Mouse (Mus musculus) heart, embryonic 12.5 days (tissue): Measurements from ENCODE around the gene Dync1i2. TPM values are rescaled to one million over a fixed set of nuclear protein-coding genes. Genes with fewer than 3 reads are reported as not detected.

ENCODE experiments used
- ATAC-seq: fragments of 200-750 bp; cut with Nextera tagmentation; 2 replicates; pipeline ENCODE4 v1.8.0; 2017; ENCODE audit warnings: moderate TSS enrichment, moderate library complexity; ENCODE audit not compliant: insufficient number of reproducible peaks, low FRiP score
- H3K27ac ChIP-seq: fragments of 300-500 bp; sonication (generic); 2 replicates; pipeline ENCODE4 v1.5.1; 2016; ENCODE audit warnings: mild to moderate bottlenecking, moderate library complexity; ENCODE audit not compliant: poor library complexity, severe bottlenecking
- H3K27me3 ChIP-seq: fragments of 300-500 bp; sonication (generic); replicated peaks from 2 replicates; pipeline ENCODE4 v1.6.1; 2016; ENCODE audit warnings: mild to moderate bottlenecking, moderate library complexity
- H3K36me3 ChIP-seq: fragments of 300-500 bp; sonication (generic); 2 replicates; pipeline ENCODE4 v1.6.1; 2016; ENCODE audit warnings: mild to moderate bottlenecking, moderate library complexity
- H3K4me1 ChIP-seq: fragments of 300-500 bp; sonication (generic); replicated peaks from 2 replicates; pipeline ENCODE4 v1.6.1; 2016; ENCODE audit warnings: mild to moderate bottlenecking
- H3K4me2 ChIP-seq: fragments of 300-500 bp; sonication (generic); 2 replicates; pipeline ENCODE4 v1.6.1; 2016; ENCODE audit warnings: mild to moderate bottlenecking, moderate library complexity
- H3K4me3 ChIP-seq: fragments of 300-500 bp; sonication (generic); 2 replicates; pipeline ENCODE4 v1.5.1; 2016; ENCODE audit warnings: mild to moderate bottlenecking
- H3K9ac ChIP-seq: fragments of 300-500 bp; sonication (generic); 2 replicates; pipeline ENCODE4 v1.6.1; 2016; ENCODE audit warnings: mild to moderate bottlenecking, moderate library complexity
- H3K9me3 ChIP-seq: fragments of 300-500 bp; sonication (generic); replicated peaks from 2 replicates; pipeline ENCODE4 v1.6.1; 2016; ENCODE audit warnings: mild to moderate bottlenecking, moderate library complexity
- WGBS: fragments of 180-500 bp; shearing (Covaris S2); methylation state at CpG from one replicate; pipeline ENCODE4 v1.1.7; 2016; 5-methylcytosine and 5-hydroxymethylcytosine counted together
- polyA plus RNA-seq: library from polyadenylated mRNA; unstranded; fragments of >200 nt; fragmentation: Nextera tagmentation; extraction: Ambion mirVana; gene quantifications from 2 replicates; pipeline ENCODE4 v1.2.1, GENCODE M21; 2016

Gene Dync1i2
- polyA plus RNA-seq, 1 experiment from 2014 or later, result 82.0 TPM

GRCm38 (mm10) chr2:71209041-71209755 lies 2.3 kb upstream of the Dync1i2 start:
- H3K4me1 ChIP-seq, result peaks cover 8% of the 10 kb centered on the region
- H3K27me3 ChIP-seq, result no peaks in the 10 kb centered on the region
- peaks cover 4% of the 10 kb centered on the region for H3K36me3 ChIP-seq
- 67% methylated on average over 5 of the region's 5 CpGs for WGBS
- no peak for ATAC-seq
- H3K4me3 ChIP-seq, result no peak overlapping the region
- no peak overlapping the region for H3K27ac ChIP-seq
- H3K9me3 ChIP-seq, result no peaks in the 10 kb centered on the region
- H3K9ac ChIP-seq, result no peak overlapping the region
- no peak overlapping the region for H3K4me2 ChIP-seq

DNA sequence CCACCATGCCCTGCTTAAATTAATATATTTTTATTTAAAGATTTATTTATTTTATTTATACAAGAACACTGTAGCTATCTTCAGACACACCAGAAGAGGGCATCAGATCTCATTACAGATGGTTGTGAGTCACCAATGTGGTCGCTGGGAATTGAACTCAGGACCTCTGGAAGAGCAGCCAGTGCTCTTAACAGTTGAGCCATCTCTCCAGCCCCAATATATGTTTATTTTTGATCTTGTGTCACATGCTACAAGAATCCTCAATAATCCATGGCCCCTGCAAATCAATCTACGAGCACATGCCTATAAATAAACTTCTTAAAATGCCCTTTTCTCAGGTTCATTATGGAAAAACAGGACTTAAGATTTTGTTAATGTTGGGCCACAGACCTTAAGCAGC lies 410 bp upstream of the Dync1i2 start:
- Histone ChIP-seq H3K9ac (no peak overlapping the region), H3K4me1 (peaks cover 8% of the 10 kb centered on the region), H3K4me2 (no peak overlapping the region), H3K27ac (no peak overlapping the region), H3K9me3 (no peaks in the 10 kb centered on the region), H3K27me3 (no peaks in the 10 kb centered on the region), H3K4me3 (no peak overlapping the region), H3K36me3 (peaks cover 15% of the 10 kb centered on the region)
- WGBS, result 86% methylated on average over 2 of the region's 2 CpGs
- no peak for ATAC-seq

GRCm38 (mm10) chr2:71212360-71212726 lies 837 bp downstream of the Dync1i2 start:
- peak overlapping the region; percentile 83 for H3K4me3 ChIP-seq
- H3K9ac ChIP-seq, result peak overlapping the region; percentile 87
- peak overlapping the region; percentile 80; the same call in 1 of the 2 replicates for H3K27ac ChIP-seq
- no peaks in the 10 kb centered on the region for H3K27me3 ChIP-seq
- peaks cover 8% of the 10 kb centered on the region for H3K4me1 ChIP-seq
- ATAC-seq, result no peak
- no peaks in the 10 kb centered on the region for H3K9me3 ChIP-seq
- H3K36me3 ChIP-seq, result peaks cover 24% of the 10 kb centered on the region
- peak overlapping the region; percentile 79 for H3K4me2 ChIP-seq
- under 1% methylated on average over 6 of the region's 6 CpGs for WGBS

GRCm38 (mm10) chr2:71221020-71221419 lies 9.5 kb downstream of the Dync1i2 start:
- no peaks in the 10 kb centered on the region for H3K9me3 ChIP-seq
- no peaks in the 10 kb centered on the region for H3K27me3 ChIP-seq
- no peak overlapping the region for H3K27ac ChIP-seq
- WGBS, result 82% methylated on average over 1 of the region's 1 CpGs
- no peaks in the 10 kb centered on the region for H3K4me1 ChIP-seq
- no peak for ATAC-seq
- H3K4me3 ChIP-seq, result no peak overlapping the region
- H3K9ac ChIP-seq, result no peak overlapping the region
- peaks cover 71% of the 10 kb centered on the region for H3K36me3 ChIP-seq
- no peak overlapping the region for H3K4me2 ChIP-seq

DNA sequence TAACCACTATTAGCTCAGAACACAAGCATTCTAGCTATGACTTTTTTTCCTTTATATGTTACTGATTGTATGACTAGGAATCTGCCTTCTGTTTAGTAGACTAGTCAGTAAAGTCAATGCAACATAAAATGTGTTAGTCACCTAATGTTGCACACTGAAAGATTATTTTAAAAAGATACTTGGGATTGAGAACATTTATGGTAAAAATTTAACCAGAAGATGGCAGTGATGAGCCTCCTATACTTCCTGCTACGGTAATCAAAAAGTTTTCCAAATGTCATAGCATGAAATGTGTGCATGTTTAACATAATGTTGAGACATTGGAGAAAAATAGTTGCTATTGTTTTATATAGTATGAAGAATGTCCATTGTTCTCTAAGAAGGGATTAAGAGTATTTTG lies 15.9 kb downstream of the Dync1i2 start:
- H3K9me3 ChIP-seq, result no peaks in the 10 kb centered on the region
- 65% methylated on average over 1 of the region's 1 CpGs for WGBS
- no peak overlapping the region for H3K27ac ChIP-seq
- no peak for ATAC-seq
- no peaks in the 10 kb centered on the region for H3K27me3 ChIP-seq
- no peak overlapping the region for H3K4me2 ChIP-seq
- no peaks in the 10 kb centered on the region for H3K4me1 ChIP-seq
- H3K4me3 ChIP-seq, result no peak overlapping the region
- peaks cover 38% of the 10 kb centered on the region for H3K36me3 ChIP-seq
- H3K9ac ChIP-seq, result no peak overlapping the region

DNA sequence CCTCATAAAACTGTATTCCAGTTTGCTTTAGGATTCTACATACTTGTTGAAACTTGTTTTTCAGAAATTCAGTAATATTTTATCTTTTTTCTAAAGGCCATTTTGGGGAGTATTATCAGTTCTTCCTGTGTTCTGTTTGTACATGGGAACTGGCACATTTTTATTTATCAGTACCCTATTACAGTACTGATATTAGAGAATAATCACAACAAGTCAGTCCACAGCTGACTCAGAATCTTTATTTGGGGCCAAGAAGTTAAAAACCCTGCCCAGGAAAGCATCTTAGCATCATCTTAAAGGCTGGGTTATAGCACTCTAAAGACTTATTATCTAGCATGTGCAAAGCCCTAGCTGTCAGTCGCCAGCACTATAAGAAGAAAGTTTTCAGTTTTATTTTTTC lies 18.1 kb downstream of the Dync1i2 start:
- H3K4me2 ChIP-seq, result no peak overlapping the region
- H3K4me3 ChIP-seq, result no peak overlapping the region
- ATAC-seq, result no peak
- 95% methylated on average over 1 of the region's 1 CpGs for WGBS
- peaks cover 22% of the 10 kb centered on the region for H3K36me3 ChIP-seq
- no peaks in the 10 kb centered on the region for H3K27me3 ChIP-seq
- no peaks in the 10 kb centered on the region; the same call in 1 of the 2 replicates for H3K4me1 ChIP-seq
- H3K9me3 ChIP-seq, result no peaks in the 10 kb centered on the region
- H3K9ac ChIP-seq, result no peak overlapping the region
- H3K27ac ChIP-seq, result no peak overlapping the region

DNA sequence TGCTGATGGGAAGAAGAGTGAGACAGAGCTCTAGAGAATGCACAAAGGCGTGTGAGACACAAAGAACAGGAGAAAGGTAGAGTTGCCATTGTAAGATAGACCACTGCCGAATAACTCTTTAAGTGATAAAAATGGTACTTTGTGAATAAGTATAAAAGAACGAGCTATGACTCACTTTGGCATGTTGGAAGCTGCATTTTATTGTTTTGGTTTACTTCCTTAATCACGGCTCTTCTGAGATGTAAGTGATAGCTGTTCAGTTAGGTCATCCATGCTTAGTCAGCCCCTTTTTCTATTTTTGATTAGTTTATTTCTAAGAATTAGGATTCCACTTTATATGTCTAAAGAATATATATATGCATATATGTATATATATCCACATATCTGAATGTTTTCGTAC lies 20.4 kb downstream of the Dync1i2 start:
- Histone ChIP-seq H3K9me3 (no peaks in the 10 kb centered on the region), H3K36me3 (peaks cover 28% of the 10 kb centered on the region), H3K27ac (no peak overlapping the region), H3K4me1 (no peaks in the 10 kb centered on the region; the same call in 1 of the 2 replicates), H3K4me2 (no peak overlapping the region), H3K4me3 (no peak overlapping the region), H3K27me3 (no peaks in the 10 kb centered on the region), H3K9ac (no peak overlapping the region)
- no peak for ATAC-seq
- 77% methylated on average over 5 of the region's 5 CpGs for WGBS

DNA sequence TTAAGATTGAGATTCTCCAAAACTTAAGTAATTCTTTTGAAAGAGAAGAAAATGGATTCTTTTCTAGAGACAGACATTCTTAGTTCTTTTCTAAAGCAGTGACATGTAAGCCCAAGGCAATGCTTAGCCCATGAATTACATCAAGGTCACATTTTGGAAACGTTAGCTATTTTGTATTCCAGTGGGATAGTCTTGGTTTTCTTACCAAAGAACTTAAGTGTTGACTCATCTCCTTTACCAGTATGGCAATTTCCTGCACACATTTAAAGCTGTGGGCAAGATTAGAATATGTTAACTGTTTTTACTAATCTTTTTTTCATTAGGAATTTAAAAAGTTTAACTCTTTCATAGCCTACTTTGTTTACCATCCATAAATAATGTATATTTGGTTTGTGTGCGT lies 21.5 kb downstream of the Dync1i2 start:
- H3K27me3 ChIP-seq, result no peaks in the 10 kb centered on the region
- peaks cover 31% of the 10 kb centered on the region for H3K36me3 ChIP-seq
- H3K4me3 ChIP-seq, result no peak overlapping the region
- ATAC-seq, result no peak
- no peak overlapping the region for H3K4me2 ChIP-seq
- no peaks in the 10 kb centered on the region for H3K9me3 ChIP-seq
- H3K9ac ChIP-seq, result no peak overlapping the region
- H3K27ac ChIP-seq, result no peak overlapping the region
- 85% methylated on average over 2 of the region's 2 CpGs for WGBS
- no peaks in the 10 kb centered on the region; the same call in 1 of the 2 replicates for H3K4me1 ChIP-seq

DNA sequence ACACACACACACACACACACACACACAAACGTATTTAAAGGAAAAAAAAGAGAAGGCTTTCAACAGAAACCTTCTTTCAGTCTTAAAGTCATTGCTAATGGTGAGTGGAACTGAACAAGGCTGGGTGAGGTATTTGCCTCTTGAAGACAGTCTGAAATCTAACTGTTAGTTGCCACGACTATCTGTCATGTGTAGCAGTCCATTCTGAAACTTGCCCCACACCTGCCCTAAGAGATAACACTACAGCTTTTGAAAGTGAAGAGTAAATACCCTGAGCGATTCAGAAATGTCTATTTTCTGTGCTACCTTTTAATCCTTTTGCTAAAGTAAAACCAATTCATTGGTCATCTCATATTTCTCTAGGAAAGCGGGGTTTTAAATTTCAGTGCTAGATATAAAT lies 23.9 kb downstream of the Dync1i2 start:
- Histone ChIP-seq H3K4me1 (no peaks in the 10 kb centered on the region; the same call in 1 of the 2 replicates), H3K36me3 (peaks cover 31% of the 10 kb centered on the region), H3K27me3 (no peaks in the 10 kb centered on the region), H3K4me2 (no peak overlapping the region), H3K9me3 (no peaks in the 10 kb centered on the region), H3K4me3 (no peak overlapping the region), H3K9ac (no peak overlapping the region), H3K27ac (no peak overlapping the region)
- ATAC-seq, result no peak
- WGBS, result 90% methylated on average over 4 of the region's 4 CpGs

GRCm38 (mm10) chr2:71236009-71236408 lies 24.5 kb downstream of the Dync1i2 start:
- no peak for ATAC-seq
- H3K27me3 ChIP-seq, result no peaks in the 10 kb centered on the region
- H3K9ac ChIP-seq, result no peak overlapping the region
- H3K27ac ChIP-seq, result no peak overlapping the region
- H3K36me3 ChIP-seq, result peaks cover 35% of the 10 kb centered on the region
- WGBS, result 91% methylated on average over 6 of the region's 6 CpGs
- H3K4me1 ChIP-seq, result no peaks in the 10 kb centered on the region; the same call in 1 of the 2 replicates
- H3K9me3 ChIP-seq, result no peaks in the 10 kb centered on the region
- H3K4me2 ChIP-seq, result no peak overlapping the region
- H3K4me3 ChIP-seq, result no peak overlapping the region

- no peaks in the 10 kb centered on the region for H3K9me3 ChIP-seq
- H3K27me3 ChIP-seq, result no peaks in the 10 kb centered on the region
- H3K4me1 ChIP-seq, result no peaks in the 10 kb centered on the region
- H3K27ac ChIP-seq, result no peak overlapping the region
- WGBS, result 94% methylated on average over 2 of the region's 2 CpGs
- no peak overlapping the region for H3K4me2 ChIP-seq
- H3K36me3 ChIP-seq, result peaks cover 38% of the 10 kb centered on the region
- no peak for ATAC-seq
- H3K9ac ChIP-seq, result no peak overlapping the region
- no peak overlapping the region for H3K4me3 ChIP-seq
Measured at GRCm38 (mm10) chr2:71241505-71241904, 30.0 kb downstream of the Dync1i2 start.

DNA sequence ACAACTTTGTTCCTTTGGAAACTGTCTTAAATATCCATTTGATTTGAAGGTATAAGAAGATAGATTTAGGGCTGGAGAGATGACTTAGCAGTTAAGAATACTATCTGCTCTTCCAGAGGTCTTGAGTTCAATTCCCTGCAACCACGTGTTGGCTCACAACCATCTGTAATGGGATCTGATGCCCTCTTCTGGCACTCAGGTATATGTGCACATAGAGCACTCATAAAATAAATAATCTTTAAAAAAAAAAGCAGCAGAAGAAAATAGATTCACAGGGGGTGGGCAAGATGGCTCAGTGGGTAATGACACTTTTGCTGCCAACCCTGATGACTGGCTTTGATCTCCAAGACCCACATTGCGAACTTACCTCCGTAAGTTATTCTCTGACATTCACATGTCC lies 30.7 kb downstream of the Dync1i2 start:
- H3K27ac ChIP-seq, result no peak overlapping the region
- WGBS, result 87% methylated on average over 3 of the region's 3 CpGs
- H3K27me3 ChIP-seq, result no peaks in the 10 kb centered on the region
- peaks cover 37% of the 10 kb centered on the region for H3K36me3 ChIP-seq
- H3K4me2 ChIP-seq, result no peak overlapping the region
- H3K4me3 ChIP-seq, result no peak overlapping the region
- no peak overlapping the region for H3K9ac ChIP-seq
- H3K4me1 ChIP-seq, result no peaks in the 10 kb centered on the region
- no peak for ATAC-seq
- no peaks in the 10 kb centered on the region for H3K9me3 ChIP-seq
